Mouse (Mus musculus) ES-E14 (cell line): ENCODE measurements at regions not wholly inside any gene's neighbourhood (a gene's known extent, or its start where the extent isn't known, plus 50 kb on each side); places are given as distances from the start of the nearest gene placed in this dataset.

Source experiments
- CHD2 ChIP-seq: IDR thresholded peaks from 2 replicates; pipeline ENCODE4 v1.6.1; 2014; ENCODE audit warnings: mild to moderate bottlenecking, low read depth, low read length, inconsistent platforms
- HCFC1 ChIP-seq: IDR thresholded peaks from 2 replicates; pipeline ENCODE4 v1.6.1; 2012; ENCODE audit warnings: low read length, inconsistent platforms, borderline replicate concordance; ENCODE audit not compliant: insufficient read depth
- ZC3H11A ChIP-seq: IDR thresholded peaks from 2 replicates; pipeline ENCODE4 v1.6.1; 2012; ENCODE audit warnings: low read depth, mild to moderate bottlenecking, inconsistent platforms, low read length, borderline replicate concordance

GRCm38 (mm10) chr12:31154608-31155011 is 80.9 kb downstream of the Fam110c start:
- TF ChIP-seq ZC3H11A (no peak), HCFC1 (no peak), CHD2 (no peak)
